Mouse (Mus musculus) urinary bladder, postnatal 10 days (tissue): Measurements from ENCODE around the gene Zfp385c.

Experiments
- DNase-seq: peaks from one replicate; pipeline ENCODE4 v3.0.0; 2022; ENCODE audit warnings: low spot score

Gene Zfp385c

GRCm38 (mm10) chr11:100716649-100717048 lies 24.4 kb upstream of the Zfp385c start:
- DNase-seq, result no peak

- DNase-seq, result no peak
Measured at GRCm38 (mm10) chr11:100714948-100715347, 22.7 kb upstream of the Zfp385c start.

DNA sequence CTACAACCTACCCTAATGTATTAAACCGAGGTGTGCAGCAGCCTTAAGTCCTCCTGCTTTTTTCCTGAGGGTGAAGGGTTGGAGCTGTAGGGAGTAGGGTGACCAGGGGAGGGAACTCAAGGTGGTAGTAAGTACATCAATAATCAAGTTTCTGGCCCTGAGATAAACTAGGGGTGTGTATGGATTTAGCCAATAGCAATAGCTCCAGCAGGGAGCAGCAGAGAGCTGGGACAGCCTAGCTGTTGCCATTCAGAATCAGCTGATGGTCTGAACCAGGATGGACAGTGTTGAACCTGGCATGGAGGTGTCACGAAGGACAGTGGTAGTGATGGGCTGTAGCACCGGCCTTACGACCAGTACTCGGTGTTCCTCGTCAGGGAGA lies 22.3 kb upstream of the Zfp385c start:
- DNase-seq, result peak; percentile 41

DNA sequence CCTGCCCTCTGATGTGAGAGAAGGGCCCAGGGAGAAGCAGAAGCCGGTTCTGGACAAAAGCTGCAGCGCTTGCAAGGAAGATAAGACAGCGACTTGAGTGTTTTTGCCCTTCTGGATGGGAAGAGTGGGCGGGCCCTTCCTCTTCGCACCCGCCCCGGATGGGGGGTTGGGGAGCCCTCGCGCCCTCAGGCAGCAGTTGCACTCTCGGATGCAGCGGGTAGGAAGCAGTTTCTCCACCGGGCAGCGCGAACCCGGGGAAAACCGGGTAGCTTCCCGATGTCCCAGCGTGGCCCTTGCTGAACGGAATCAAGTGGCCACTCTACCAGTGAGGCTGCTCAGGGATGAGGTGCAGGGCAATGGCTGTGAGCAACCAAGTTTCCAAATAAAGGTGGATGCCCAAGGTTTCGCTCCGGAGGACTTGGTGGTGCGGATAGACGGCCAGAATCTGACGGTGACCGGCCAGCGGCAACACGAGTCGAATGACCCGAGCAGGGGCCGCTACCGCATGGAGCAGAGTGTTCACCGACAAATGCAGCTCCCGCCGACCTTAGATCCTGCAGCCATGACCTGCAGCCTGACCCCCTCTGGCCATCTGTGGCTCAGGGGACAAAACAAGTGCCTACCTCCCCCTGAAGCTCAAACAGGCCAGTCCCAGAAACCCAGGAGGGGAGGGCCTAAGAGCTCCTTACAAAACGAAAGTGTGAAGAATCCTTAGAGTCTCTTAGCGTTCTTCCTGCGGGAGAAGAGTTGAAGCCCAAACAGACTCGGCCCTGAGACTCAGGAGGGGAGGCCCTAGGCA lies 21.7 kb upstream of the Zfp385c start, which contains the start of gene Hspb9:
TSS of gene Hspb9 (plus strand) at position 116 of the 799 bp plus-strand sequence.
- DNase-seq, result no peak

DNA sequence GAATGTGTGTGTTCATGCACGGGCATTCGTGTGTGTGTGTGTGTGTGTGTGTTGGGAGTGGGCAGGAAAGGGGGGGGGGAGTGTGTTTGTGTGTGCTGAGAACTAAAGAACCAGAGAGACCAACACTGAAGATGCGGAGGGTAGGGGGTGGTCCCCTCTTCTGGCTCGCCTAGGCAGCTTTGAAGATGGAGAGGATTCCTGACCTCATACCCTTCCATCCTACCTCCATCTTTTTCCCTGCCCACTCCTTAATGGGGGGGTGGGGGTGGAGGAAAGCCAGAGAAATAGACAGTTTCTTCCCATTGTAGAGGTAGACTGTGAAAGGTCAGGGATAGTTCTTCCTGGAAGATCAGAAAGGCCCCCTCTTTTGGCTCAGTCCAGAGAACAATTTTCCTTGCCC lies 20.9 kb upstream of the Zfp385c start:
- DNase-seq, result no peak

GRCm38 (mm10) chr11:100711783-100712615 lies 19.7 kb upstream of the Zfp385c start, which contains the start of gene Kat2a:
Gene Kat2a, minus strand, starts transcription at chr11:100712465.
- DNase-seq, result no peak

- no peak for DNase-seq
Measured at GRCm38 (mm10) chr11:100710977-100711376, 18.7 kb upstream of the Zfp385c start.

GRCm38 (mm10) chr11:100710528-100710927 lies 18.3 kb upstream of the Zfp385c start:
- no peak for DNase-seq

DNA sequence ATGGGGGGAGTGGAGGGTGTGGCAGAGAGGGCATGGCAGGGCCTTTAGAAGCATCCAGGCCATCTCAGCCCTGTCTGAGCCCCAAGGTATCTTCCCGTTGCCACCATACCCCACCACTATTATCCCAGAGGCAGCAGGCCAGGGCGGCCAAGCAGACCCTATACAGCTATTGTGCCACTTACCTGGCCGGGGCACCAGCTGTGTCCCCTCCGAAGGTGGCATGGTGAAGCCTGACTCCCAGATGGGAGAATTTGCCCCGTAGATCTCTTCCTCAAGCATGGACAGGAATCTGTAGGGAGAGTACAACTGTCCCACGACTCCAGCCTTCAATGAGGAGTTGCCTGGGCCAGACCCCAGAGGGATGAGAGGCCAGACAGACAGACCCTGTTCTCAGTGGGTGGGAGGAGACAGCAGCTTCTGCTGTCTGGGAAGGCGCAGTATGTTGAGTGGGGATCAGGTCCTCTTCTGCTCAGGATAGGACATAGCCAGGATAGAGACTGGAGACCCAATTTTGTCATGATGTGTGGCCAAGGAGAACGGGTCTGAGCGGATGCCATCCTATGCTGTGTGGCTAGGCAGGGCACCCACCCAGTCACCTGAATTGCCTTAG lies 17.1 kb upstream of the Zfp385c start:
- DNase-seq, result no peak

DNA sequence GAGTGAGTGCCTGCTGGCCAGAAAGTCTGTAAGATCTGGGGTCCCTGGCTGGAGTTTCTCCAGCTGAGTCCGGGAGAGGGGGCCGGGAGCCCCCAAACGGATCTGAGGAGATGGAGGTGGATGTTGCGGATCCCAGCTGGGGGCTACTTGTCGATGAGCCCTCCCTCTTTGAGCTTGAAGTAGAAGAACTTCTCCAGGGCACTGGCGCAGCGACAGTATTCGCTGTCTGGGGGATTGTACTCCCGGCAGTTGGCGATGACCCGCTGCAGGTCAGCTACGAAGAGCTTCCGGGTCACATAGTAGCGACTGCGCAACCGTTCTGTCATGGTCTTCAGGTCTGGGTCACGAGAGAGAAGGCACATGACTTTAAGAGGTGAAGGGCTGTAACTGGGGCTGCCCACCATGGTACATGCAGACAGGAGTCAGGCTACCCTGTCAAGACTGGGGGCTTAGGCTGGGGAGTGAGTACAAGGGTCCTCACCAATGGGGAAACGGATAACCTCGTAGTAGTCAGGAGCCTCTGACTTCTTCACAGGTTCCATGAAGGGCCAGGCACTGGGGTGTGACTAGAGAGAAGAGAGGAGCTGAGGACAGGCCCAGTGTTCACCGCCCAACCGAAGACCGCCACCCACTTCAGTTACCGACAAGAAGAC lies 13.0 kb upstream of the Zfp385c start:
- DNase-seq, result no peak

GRCm38 (mm10) chr11:100703851-100704531 lies 11.7 kb upstream of the Zfp385c start, which contains the start of gene Dhx58:
Gene Dhx58, minus strand, starts transcription at chr11:100704271.
- DNase-seq, result no peak

GRCm38 (mm10) chr11:100703366-100703765 lies 11.1 kb upstream of the Zfp385c start:
- no peak for DNase-seq

GRCm38 (mm10) chr11:100702906-100703305 lies 10.7 kb upstream of the Zfp385c start:
- DNase-seq, result no peak

DNA sequence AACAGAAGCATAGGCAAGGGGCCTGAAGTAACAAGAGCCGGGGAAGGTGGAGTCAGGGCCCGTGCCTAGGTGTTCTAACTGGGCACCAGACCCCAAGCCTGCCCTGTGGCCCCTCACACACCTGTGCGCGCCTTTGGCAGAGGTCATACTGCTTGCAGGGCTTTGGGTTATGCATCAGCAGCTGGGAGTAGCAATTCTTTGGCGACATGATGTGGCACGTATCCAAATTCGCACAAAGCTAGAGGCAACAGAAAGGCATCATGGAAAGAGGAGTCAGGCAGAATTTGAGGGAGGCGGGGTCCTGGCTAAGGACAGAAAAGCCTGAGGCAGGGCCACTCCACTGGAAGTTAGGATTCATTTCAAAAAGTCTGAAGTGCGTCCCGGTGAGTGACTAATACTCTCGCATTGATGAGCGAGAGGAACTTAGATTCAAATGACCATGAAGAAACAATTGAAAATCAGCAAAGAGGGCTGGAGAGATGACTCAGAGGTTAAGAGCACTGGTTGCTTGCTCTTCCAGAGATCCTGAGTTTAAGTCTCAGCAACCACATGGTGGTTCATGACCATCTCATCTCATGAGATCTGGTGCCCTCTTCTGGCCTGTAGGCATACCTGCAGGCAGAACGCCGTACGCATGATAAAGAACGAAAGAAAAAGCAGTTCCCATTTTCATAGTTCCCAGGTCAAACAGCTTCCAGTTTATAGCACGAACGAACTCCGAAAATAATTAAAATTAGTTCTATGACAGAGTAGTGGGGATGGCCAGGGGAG lies 10.0 kb upstream of the Zfp385c start:
- no peak for DNase-seq

- no peak for DNase-seq
Measured at GRCm38 (mm10) chr11:100701301-100701700, 9.0 kb upstream of the Zfp385c start.

DNA sequence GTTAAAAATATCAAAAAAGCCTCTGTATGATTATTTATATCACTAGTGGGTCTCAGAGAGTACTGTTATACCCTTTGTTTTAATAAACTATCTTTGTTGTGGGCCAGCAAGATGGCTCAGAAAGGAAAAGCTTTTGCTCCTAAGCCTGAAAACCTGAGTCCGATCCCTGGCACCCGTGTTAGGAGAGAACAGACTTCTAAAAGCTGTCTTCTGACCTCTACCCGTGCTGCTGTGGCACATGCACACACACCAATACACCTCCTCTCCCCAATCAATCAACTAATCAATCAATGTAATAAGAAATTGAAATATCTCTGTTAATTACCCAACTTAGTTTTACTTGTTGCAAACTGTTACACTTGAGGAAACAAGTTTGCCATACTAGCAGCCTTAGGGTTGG lies 8.5 kb upstream of the Zfp385c start:
- DNase-seq, result no peak

GRCm38 (mm10) chr11:100697921-100698320 lies 5.7 kb upstream of the Zfp385c start:
- DNase-seq, result no peak

- DNase-seq, result no peak
Measured at GRCm38 (mm10) chr11:100694926-100695325, 2.7 kb upstream of the Zfp385c start.

DNA sequence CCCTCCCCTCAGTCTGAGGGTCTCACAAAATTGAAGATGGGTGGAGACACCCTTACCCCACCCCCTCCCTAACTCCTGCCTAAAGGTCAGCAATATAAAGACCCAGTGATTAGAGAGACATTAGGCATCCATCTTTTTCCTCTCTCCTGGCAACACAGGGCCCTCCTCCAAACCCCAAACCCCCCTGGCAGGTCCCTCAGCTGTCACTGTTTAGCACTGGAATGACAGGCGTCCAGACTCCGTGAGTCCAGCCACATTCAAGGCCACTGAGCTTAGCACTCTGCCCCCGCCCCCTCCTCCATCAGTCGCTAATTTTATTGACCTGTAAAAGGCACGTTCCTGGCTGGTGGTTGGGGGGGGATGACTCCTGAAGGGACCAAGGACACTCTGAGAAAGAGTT lies 899 bp upstream of the Zfp385c start:
- DNase-seq, result no peak

DNA sequence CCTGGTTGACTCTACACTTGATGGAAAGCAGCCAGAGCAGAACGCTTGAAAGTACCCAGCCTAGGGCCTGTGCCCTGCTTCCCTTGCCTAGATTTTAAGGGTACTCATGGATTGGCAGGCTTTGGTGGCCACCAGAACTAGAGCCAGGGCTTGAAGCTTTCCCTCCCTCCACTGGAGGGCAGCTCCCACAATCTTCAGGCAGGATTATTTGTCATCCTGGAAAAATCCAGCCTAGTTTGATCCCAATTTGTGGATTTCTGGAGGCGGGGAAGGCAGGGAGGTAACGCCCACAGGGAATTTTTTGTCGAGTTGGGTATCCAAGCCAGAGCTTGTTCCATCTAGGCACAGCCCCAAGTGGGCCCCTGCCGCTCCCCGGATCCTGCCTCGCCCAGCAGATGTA lies 1.9 kb downstream of the Zfp385c start:
- no peak for DNase-seq

DNA sequence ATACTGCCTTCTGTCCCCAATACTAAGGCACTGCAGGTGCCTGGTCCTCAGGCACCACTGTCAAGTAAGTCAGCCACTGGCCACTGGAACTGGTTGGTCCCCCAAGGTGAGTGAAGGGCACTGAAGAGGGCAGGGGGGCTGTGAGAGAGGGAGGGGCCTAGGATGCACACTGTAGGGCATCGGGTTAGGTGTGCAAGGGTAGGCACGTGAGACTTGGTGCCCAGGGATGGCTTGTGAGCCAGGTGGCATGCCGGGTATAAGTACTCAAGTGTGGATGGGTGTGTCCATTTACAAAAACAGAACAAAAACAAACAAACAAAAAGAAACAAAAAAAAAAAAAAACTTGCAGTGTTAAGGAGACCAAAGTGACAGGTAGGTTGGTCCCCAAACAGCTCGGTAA lies 3.8 kb downstream of the Zfp385c start:
- no peak for DNase-seq
